Mouse (Mus musculus): ENCODE data around the gene Cbx2.

DNA sequence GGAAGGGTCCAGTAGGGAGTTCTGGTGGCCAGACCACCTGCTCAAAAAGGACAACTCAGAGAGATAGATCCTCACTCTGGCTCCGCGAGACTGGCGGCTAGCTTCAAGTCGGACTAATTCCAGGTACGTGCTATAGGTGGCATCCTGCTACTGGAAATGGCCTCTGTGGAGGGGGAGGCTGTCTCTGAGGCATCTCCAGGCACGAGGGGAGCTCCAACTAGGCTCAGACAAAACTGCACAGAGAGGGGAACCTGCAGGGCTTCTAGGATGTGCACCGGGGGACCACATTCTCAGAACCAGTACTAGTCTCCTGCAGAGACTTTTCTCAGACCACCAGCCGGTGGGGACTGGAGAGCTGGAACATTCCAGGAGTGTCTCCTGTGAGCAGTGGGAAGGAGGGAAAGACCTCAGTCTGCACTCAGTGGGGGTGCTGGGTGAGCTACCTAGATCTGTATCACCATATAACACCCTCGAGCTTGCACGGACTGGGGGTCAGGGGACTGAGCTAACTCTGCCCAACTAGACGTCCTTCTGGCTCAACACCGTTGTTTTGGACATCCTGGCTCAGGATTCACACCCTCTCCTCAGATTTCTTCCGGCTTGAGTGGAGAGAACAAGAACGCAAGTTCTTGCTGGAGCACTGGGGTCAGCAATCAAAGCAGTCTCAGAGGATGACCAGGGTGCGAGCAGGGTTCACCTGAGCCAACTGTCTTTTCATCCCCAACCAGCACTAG is 29.3 kb downstream of the Cbx2 start:
- TF ChIP-seq CTCF (IDR thresholded peaks at IDR 0.05; ENCODE audit: borderline replicate concordance, control insufficient read depth, extremely low read depth, insufficient read depth, low read length, poor library complexity) (peak; percentile 15; the same call in 1 of the 2 replicates), POLR2A (IDR thresholded peaks at IDR 0.05; ENCODE audit: control insufficient read depth, extremely low read depth, insufficient read depth, low read length, poor library complexity) (no peak)
